Mouse (Mus musculus): ENCODE measurements around the gene Tsga10ip. TPM values are rescaled to one million over a fixed set of nuclear protein-coding genes. Genes with fewer than 3 reads are reported as not detected.
A peak's percentile ranks its signal among the peaks of the same experiment; 100 is the strongest.

Tsga10ip gene
- polyA plus RNA-seq, 1 experiment from 2014 or later = 0.79 TPM

DNA sequence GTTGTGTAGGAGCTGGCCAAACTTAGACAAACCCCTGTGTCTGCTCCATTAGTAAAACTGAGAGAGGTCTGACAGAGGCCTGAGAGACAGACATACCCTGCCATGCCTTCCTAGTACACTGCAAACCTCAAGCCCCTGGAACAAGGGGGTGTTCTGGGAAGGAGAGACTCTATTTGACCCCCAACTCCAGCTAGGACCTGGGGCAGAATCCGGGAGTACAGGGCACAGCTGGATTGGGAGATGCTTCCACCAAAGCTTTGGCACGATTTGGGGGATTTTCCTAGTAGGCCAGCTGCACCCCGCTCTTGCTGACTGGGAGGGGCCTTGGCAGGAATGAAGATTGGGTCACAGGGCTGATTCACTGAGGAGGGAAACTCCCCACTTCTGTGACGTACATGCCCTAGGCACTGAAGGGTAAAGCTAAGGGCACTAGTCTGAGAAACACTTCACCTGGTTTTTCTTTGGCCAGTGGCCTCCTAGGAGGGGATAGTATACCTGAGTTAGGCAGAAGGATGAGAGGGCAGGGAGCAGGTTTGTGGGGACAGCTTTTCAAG, 29.7 kb upstream of the Tsga10ip start:
- 64% methylated on average over 4 of the region's 4 CpGs for WGBS
- Histone ChIP-seq H3K9me3 (no peaks in the 10 kb centered on the region), H3K27ac (no peak overlapping the region), H3K4me2 (no peak overlapping the region), H3K36me3 (peaks cover 4% of the 10 kb centered on the region), H3K4me3 (no peak overlapping the region), H3K4me1 (peaks cover 22% of the 10 kb centered on the region), H3K27me3 (no peaks in the 10 kb centered on the region), H3K9ac (no peak overlapping the region)
- no peak for ATAC-seq (ENCODE audit: borderline replicate concordance, extremely low read depth, low FRiP score, low TSS enrichment)

DNA sequence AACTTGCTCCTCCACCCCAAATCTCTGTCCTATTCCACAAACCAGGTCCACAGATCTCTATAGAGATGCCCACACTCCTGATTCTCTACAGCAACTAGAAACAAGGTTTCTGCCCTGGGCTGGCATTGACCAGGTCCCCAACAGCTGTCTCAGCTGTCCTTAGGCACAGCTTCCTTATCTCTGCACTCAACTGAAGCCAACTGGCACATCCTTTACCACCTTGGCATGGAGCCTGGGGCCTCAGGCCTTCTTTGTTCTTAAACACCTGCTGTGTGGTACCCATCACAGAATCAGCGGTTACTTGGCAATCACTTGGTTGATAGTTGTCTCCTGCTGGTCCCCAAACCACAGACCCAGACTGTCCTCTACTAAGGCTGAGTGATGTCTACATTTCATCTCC, 28.1 kb upstream of the Tsga10ip start:
- Histone ChIP-seq H3K9ac (no peak overlapping the region), H3K4me2 (no peak overlapping the region), H3K9me3 (no peaks in the 10 kb centered on the region), H3K4me3 (no peak overlapping the region), H3K27me3 (no peaks in the 10 kb centered on the region), H3K27ac (no peak overlapping the region), H3K4me1 (peaks cover 36% of the 10 kb centered on the region), H3K36me3 (peaks cover 14% of the 10 kb centered on the region)
- 72% methylated on average over 1 of the region's 1 CpGs for WGBS
- ATAC-seq (ENCODE audit: borderline replicate concordance, extremely low read depth, low FRiP score, low TSS enrichment) = no peak

- Histone ChIP-seq H3K4me3 (no peak overlapping the region), H3K36me3 (peaks cover 14% of the 10 kb centered on the region), H3K9me3 (no peaks in the 10 kb centered on the region), H3K27me3 (no peaks in the 10 kb centered on the region), H3K4me1 (peaks cover 36% of the 10 kb centered on the region), H3K27ac (no peak overlapping the region), H3K9ac (no peak overlapping the region), H3K4me2 (no peak overlapping the region)
- 54% methylated on average over 8 of the region's 8 CpGs for WGBS
- ATAC-seq (ENCODE audit: borderline replicate concordance, extremely low read depth, low FRiP score, low TSS enrichment) = no peak
Observed at GRCm38 (mm10) chr19:5429806-5430205, 27.5 kb upstream of the Tsga10ip start.

DNA sequence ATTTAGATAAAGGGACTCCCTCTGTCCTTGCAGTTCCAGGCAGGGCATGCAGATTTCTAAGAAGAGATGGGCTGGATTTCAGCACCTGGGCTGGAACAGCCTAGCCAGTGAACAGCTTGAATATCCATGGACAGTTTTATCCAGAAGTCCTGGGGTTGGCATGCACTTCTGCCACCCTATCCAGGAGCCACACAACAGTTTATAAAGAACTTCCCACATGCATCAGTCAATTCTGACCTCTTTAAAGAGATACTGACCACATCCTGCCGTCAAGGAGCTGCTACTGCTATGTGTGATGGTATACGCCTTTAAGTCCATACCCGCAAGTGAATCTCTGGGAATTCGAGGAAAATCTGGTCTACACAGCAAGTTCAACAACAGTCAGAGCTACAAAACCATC, 26.9 kb upstream of the Tsga10ip start:
- H3K36me3 ChIP-seq = peaks cover 14% of the 10 kb centered on the region
- H3K4me2 ChIP-seq = no peak overlapping the region
- WGBS = 62% methylated on average over 4 of the region's 4 CpGs
- ATAC-seq (ENCODE audit: borderline replicate concordance, extremely low read depth, low FRiP score, low TSS enrichment) = no peak
- no peaks in the 10 kb centered on the region for H3K9me3 ChIP-seq
- no peak overlapping the region for H3K27ac ChIP-seq
- H3K27me3 ChIP-seq = no peaks in the 10 kb centered on the region
- H3K4me3 ChIP-seq = no peak overlapping the region
- H3K9ac ChIP-seq = no peak overlapping the region
- H3K4me1 ChIP-seq = peaks cover 36% of the 10 kb centered on the region

- Histone ChIP-seq H3K9me3 (no peaks in the 10 kb centered on the region), H3K4me1 (peaks cover 34% of the 10 kb centered on the region), H3K36me3 (peaks cover 15% of the 10 kb centered on the region), H3K27me3 (no peaks in the 10 kb centered on the region), H3K4me3 (no peak overlapping the region), H3K9ac (no peak overlapping the region), H3K4me2 (no peak overlapping the region), H3K27ac (no peak overlapping the region)
- ATAC-seq (ENCODE audit: borderline replicate concordance, extremely low read depth, low FRiP score, low TSS enrichment) = no peak
- WGBS = 86% methylated on average over 2 of the region's 2 CpGs
Observed at GRCm38 (mm10) chr19:5428083-5428482, 25.8 kb upstream of the Tsga10ip start.

GRCm38 (mm10) chr19:5426640-5427290, 24.4 kb upstream of the Tsga10ip start:
- Histone ChIP-seq H3K9ac (no peak overlapping the region), H3K36me3 (peaks cover 27% of the 10 kb centered on the region), H3K4me2 (peak overlapping the region; percentile 70; the same call in 1 of the 2 replicates), H3K27ac (no peak overlapping the region), H3K9me3 (no peaks in the 10 kb centered on the region), H3K4me3 (peak overlapping the region; percentile 79; the same call in 1 of the 2 replicates), H3K4me1 (peaks cover 31% of the 10 kb centered on the region), H3K27me3 (no peaks in the 10 kb centered on the region)
- no peak for ATAC-seq (ENCODE audit: borderline replicate concordance, extremely low read depth, low FRiP score, low TSS enrichment)
- 86% methylated on average over 13 of the region's 13 CpGs for WGBS

- ATAC-seq (ENCODE audit: borderline replicate concordance, extremely low read depth, low FRiP score, low TSS enrichment) = no peak
- Histone ChIP-seq H3K27me3 (no peaks in the 10 kb centered on the region), H3K4me2 (peak overlapping the region; percentile 70), H3K9me3 (no peaks in the 10 kb centered on the region), H3K27ac (peak overlapping the region; percentile 77; the same call in 1 of the 2 replicates), H3K9ac (peak overlapping the region; percentile 94), H3K36me3 (peaks cover 34% of the 10 kb centered on the region), H3K4me3 (peak overlapping the region; percentile 79), H3K4me1 (peaks cover 31% of the 10 kb centered on the region)
- WGBS = 82% methylated on average over 18 of the region's 18 CpGs
Observed at GRCm38 (mm10) chr19:5425906-5426565, 23.7 kb upstream of the Tsga10ip start.

DNA sequence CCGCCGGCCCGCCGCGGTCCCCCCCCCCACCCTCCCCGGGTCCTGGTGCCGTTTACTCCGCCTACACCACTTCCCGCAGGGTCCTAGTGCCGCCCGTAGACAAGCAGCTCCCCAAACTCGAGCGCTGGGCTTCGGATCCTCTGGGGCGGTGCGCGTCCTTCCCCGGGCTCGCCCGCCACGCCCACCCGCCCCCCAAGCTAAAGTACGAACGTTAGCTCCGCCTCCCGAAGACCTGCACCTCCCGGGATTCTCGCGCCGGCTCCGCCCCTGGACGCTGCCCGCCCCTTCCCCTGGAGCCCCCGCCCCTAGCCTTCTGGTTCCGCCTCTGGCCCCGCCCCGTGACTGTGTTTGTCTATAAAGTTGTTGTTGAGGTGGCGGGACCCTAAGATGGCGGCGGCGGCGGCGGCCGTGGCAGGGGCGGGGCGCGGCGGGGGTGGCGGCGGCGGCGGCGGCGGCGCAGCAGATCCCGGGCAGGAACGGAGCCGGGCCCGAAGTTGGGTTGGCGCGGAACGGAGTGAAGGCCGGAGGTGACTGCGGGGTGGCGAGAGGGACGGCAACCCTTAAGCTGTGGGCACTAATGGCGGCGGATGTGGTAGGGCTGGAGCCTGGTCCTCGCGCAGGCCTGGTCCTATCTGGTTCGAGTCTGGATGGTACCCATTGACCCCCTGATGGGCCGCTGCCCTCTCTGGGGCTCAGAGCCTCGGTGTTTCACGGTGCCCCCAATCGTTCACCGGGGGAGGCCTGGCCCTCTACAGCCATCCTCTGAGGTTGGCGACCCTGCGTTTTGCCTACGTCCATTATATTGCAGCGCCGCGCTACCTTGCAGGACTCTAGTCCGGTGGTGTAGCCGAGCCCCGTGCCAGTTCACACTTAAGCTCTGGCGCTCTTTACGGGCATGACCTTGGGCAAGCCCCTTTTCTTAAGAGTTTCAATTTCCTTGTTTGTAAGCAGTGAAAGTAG, 22.7 kb upstream of the Tsga10ip start, which contains the start of the genes Drap1 and AI837181:
Gene Drap1 (minus strand): TSS at position 198 of the 960 bp plus-strand sequence.
Gene AI837181 (plus strand): TSS at position 363 of the 960 bp plus-strand sequence.
- WGBS = under 1% methylated on average over 71 of the region's 87 CpGs
- Histone ChIP-seq H3K4me1 (peaks cover 31% of the 10 kb centered on the region), H3K36me3 (peaks cover 43% of the 10 kb centered on the region), H3K9ac (peak within 1 kb of the TSS; percentile 94), H3K4me2 (peak within 1 kb of the TSS; percentile 85), H3K27ac (peak within 1 kb of the TSS; percentile 95), H3K4me3 (peak within 1 kb of the TSS; percentile 79), H3K27me3 (no peaks in the 10 kb centered on the region), H3K9me3 (no peaks in the 10 kb centered on the region)
- ATAC-seq (ENCODE audit: borderline replicate concordance, extremely low read depth, low FRiP score, low TSS enrichment) = peak; percentile 94

- Histone ChIP-seq H3K4me1 (peaks cover 31% of the 10 kb centered on the region), H3K9me3 (no peaks in the 10 kb centered on the region), H3K27ac (peak overlapping the region; percentile 95), H3K27me3 (no peaks in the 10 kb centered on the region), H3K36me3 (peaks cover 51% of the 10 kb centered on the region), H3K4me3 (peak overlapping the region; percentile 79), H3K4me2 (peak overlapping the region; percentile 85), H3K9ac (peak overlapping the region; percentile 76)
- ATAC-seq (ENCODE audit: borderline replicate concordance, extremely low read depth, low FRiP score, low TSS enrichment) = peak; percentile 64
- WGBS = under 1% methylated on average over 38 of the region's 48 CpGs
Observed at GRCm38 (mm10) chr19:5424092-5424781, 21.9 kb upstream of the Tsga10ip start.

DNA sequence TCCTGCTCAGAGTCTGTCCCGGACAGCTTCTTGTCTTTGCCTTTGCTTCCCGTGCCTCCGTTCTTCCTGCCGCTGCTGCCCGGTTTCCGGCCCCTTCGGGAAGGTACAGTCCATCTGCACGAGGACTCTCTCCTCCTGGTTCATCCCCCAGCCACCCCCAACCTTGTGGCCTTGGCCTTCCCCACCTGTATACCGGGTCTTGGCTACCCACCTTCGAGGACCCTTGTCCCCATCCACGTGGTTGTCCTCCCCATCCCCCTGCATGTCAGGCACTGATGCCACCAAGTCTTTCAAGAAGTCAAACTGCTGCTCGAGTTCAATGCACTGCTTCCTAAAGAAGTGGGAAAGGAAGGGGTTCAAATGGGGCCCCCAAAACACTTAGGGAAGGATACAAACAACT, 21.2 kb upstream of the Tsga10ip start:
- H3K4me3 ChIP-seq = peak overlapping the region; percentile 79
- WGBS = 43% methylated on average over 12 of the region's 12 CpGs
- peaks cover 51% of the 10 kb centered on the region for H3K36me3 ChIP-seq
- H3K27ac ChIP-seq = peak overlapping the region; percentile 95
- peak overlapping the region; percentile 76 for H3K9ac ChIP-seq
- no peaks in the 10 kb centered on the region for H3K27me3 ChIP-seq
- H3K9me3 ChIP-seq = no peaks in the 10 kb centered on the region
- H3K4me1 ChIP-seq = peaks cover 31% of the 10 kb centered on the region
- H3K4me2 ChIP-seq = peak overlapping the region; percentile 85
- ATAC-seq (ENCODE audit: borderline replicate concordance, extremely low read depth, low FRiP score, low TSS enrichment) = no peak
